Mouse (Mus musculus) megakaryocyte, embryonic 14.5 days (primary cell): ENCODE measurements around the gene Ankrd10. TPM values are rescaled to one million over a fixed set of nuclear protein-coding genes. Genes with fewer than 3 reads are reported as not detected.
"Not testable (repeated sequence)": the region's sequence is repeated elsewhere in the genome, so short reads cannot be mapped to it uniquely, and the experiment has no call there.

Experiments used
- H3K27me3 ChIP-seq: replicated peaks from 2 replicates; pipeline ENCODE3; 2012; ENCODE audit warnings: inconsistent platforms
- H3K36me3 ChIP-seq: replicated peaks from 2 replicates; pipeline ENCODE3; 2012; ENCODE audit warnings: low read length, inconsistent platforms, mixed read lengths
- H3K4me1 ChIP-seq: 2 replicates; pipeline ENCODE4 v1.6.1; 2012; ENCODE audit warnings: inconsistent platforms
- H3K4me3 ChIP-seq: replicated peaks from 2 replicates; pipeline ENCODE3; 2012; ENCODE audit warnings: moderate library complexity, mild to moderate bottlenecking, inconsistent platforms
- H3K9me3 ChIP-seq: 2 replicates; pipeline ENCODE4 v1.6.1; 2012; ENCODE audit warnings: inconsistent platforms
- FLI1 ChIP-seq: IDR thresholded peaks from 2 replicates; pipeline ENCODE4 v1.6.1; 2012; ENCODE audit warnings: low read length, inconsistent platforms, mixed read lengths
- GATA1 ChIP-seq: IDR thresholded peaks from 3 replicates; pipeline ENCODE4 v1.6.1; 2012; ENCODE audit warnings: mixed read lengths, low read length, inconsistent platforms, borderline replicate concordance
- polyA plus RNA-seq: library from polyadenylated mRNA; stranded (reverse); fragments of >175 nt; gene quantifications from 2 replicates; pipeline ENCODE4 v1.2.3, GENCODE M21; 2012; ENCODE audit warnings: low replicate concordance; ENCODE audit not compliant: insufficient read depth

The Ankrd10 gene
- polyA plus RNA-seq, result 12.2 and 13.2 TPM in 2 replicates

DNA sequence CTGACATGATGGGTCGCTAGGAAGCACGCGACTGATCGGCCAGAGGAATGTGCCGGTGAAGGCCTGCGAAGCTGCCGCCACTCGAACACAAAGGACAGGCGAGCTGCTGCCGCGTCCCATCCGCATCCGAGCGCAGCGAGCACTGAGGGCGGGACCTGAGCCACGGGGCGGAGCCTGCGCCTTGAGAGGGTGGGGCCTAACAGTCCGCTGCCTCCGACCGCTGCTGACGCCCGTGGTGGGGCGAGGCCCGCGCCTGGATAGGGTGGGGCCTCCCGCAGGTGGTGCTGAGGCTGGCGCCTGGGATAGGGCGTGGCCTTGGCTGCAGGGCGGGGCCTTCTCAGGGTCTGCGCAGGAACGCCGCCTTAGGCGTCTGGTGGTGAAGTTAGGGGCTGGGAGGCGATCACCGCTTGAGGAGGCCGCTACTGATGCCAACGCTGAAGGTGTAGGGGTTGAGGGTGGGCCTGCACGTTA lies at the start of gene Ankrd10:
Gene Ankrd10 (minus strand): TSS at position 147 of the 471 bp plus-strand sequence.
- Histone ChIP-seq H3K9me3 (no peaks in the 10 kb centered on the region), H3K36me3 (peaks cover 26% of the 10 kb centered on the region), H3K4me3 (peak within 1 kb of the TSS; percentile 99), H3K4me1 (peaks cover 39% of the 10 kb centered on the region), H3K27me3 (no peaks in the 10 kb centered on the region)
- TF ChIP-seq FLI1, result no peak

DNA sequence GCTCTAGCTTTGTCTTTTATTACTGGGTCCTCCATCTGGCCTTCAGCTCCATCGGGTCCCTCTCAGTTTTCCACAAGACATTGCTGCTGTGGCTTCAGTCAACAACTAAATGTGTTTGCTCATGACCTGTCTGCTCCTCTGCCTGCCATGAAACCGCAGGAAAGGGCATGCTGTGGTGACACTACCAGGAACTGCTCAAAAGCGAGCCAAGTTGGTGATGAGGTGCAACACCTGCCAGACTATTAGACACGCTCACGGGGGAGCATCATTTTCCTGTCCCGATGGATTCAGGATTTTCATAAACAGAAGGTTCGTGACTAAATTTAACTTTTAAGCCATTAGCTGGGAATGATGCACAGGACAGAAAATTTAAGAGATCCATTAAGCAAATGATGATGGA lies 49.0 kb upstream of the Ankrd10 start:
- Histone ChIP-seq H3K4me3 (no peak overlapping the region), H3K9me3 (peaks cover 44% of the 10 kb centered on the region), H3K36me3 (no peaks in the 10 kb centered on the region), H3K4me1 (peaks cover 12% of the 10 kb centered on the region), H3K27me3 (peaks cover 28% of the 10 kb centered on the region)
- TF ChIP-seq GATA1, result no peak
- TF ChIP-seq FLI1, result no peak

DNA sequence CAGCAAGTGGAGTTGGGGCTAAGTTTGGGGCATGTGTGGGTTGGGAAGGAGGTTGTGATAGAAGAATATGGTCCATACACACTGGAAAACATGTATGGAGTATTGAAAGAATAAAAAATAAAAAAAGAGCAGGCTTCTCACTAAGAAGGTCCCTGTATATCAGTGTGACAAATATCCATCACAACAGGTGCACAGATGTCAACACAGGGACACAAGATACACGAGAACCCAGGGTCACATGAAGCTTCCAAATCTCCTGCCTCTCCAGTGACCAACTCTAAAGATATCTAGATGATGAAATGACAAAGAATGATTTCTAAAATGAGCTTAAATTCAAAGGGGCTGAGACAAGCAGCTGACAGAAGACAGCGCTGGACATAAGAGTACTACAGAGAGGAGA lies 32.8 kb upstream of the Ankrd10 start:
- Histone ChIP-seq H3K9me3 (no peaks in the 10 kb centered on the region), H3K4me1 (peaks cover 5% of the 10 kb centered on the region), H3K27me3 (peaks cover 32% of the 10 kb centered on the region), H3K36me3 (no peaks in the 10 kb centered on the region), H3K4me3 (no peak overlapping the region)
- TF ChIP-seq GATA1, result no peak
- TF ChIP-seq FLI1, result no peak

DNA sequence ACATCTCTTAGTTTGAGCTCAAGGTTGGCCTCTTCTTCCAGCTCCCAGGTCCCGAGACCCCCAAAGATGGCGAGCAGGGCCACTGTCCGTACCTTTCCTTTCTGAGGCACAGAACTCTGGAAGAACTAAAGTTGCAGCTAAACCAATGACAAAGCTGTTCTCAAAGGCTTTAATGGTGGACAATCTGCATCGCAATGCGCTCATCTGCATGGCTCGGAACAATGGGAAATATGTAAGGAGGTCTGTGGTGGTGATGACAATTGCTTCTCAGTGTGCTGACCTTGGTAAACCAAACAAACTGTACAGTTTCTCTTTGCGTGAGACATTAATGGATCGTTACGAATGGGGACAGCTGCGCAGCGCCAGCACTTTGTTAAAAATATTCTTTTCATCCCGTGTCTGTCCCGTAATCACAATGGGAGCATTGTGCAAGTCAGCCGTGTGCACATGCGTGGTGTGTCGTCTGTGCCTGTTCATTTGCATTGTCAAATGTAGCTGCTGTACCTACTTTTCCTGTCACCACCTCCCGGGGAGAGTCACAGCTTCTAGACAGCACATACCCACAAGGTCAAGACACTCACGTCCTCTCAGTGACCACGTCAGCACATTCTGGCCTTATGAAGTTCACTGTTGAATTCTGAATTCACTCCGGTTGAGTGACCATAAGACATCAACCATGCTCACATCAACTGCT lies 30.6 kb upstream of the Ankrd10 start:
- not testable (repeated sequence) for H3K4me1 ChIP-seq, H3K9me3 ChIP-seq, H3K4me3 ChIP-seq, H3K36me3 ChIP-seq
- peaks cover 35% of the 10 kb centered on the region for H3K27me3 ChIP-seq

DNA sequence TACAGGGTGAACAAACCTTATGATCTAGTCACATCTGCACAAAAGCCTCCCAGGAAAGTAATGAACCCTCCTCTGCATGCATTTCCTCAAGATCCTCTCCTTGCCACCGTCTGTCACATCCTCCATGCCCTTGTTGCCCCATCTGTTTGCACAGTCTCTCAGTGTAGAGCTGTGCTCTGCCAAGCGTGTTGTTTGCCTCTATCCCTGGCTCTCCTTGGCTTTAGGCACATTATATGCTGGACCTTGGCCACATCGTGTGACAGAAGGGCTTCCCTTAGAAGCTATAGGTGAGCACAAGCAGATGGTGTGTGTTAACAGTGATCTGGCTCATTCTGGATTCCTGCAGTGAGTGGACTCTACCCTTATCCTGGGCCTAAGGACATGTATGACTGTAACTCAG lies 26.4 kb upstream of the Ankrd10 start:
- no peak overlapping the region for H3K4me3 ChIP-seq
- H3K4me1 ChIP-seq, result peaks cover 15% of the 10 kb centered on the region
- no peak for TF ChIP-seq FLI1
- TF ChIP-seq GATA1, result no peak
- H3K27me3 ChIP-seq, result peaks cover 50% of the 10 kb centered on the region
- H3K9me3 ChIP-seq, result peaks cover 16% of the 10 kb centered on the region
- H3K36me3 ChIP-seq, result no peaks in the 10 kb centered on the region

- H3K9me3 ChIP-seq, result no peaks in the 10 kb centered on the region
- no peaks in the 10 kb centered on the region for H3K36me3 ChIP-seq
- TF ChIP-seq GATA1, result no peak
- TF ChIP-seq FLI1, result no peak
- H3K4me1 ChIP-seq, result peaks cover 28% of the 10 kb centered on the region
- H3K4me3 ChIP-seq, result no peak overlapping the region
- H3K27me3 ChIP-seq, result no peaks in the 10 kb centered on the region
These were observed 14.5 kb upstream of the Ankrd10 start for GRCm38 (mm10) chr8:11650021-11650420.

GRCm38 (mm10) chr8:11643123-11643522 lies 7.6 kb upstream of the Ankrd10 start:
- Histone ChIP-seq H3K9me3 (no peaks in the 10 kb centered on the region), H3K4me3 (no peak overlapping the region), H3K4me1 (peaks cover 23% of the 10 kb centered on the region), H3K27me3 (no peaks in the 10 kb centered on the region), H3K36me3 (peaks cover 14% of the 10 kb centered on the region)
- TF ChIP-seq GATA1, result no peak

- peaks cover 14% of the 10 kb centered on the region for H3K36me3 ChIP-seq
- peaks cover 15% of the 10 kb centered on the region for H3K4me1 ChIP-seq
- H3K9me3 ChIP-seq, result no peaks in the 10 kb centered on the region
- TF ChIP-seq FLI1, result no peak
- no peak for TF ChIP-seq GATA1
- no peaks in the 10 kb centered on the region for H3K27me3 ChIP-seq
- H3K4me3 ChIP-seq, result no peak overlapping the region
These were observed 5.0 kb upstream of the Ankrd10 start for GRCm38 (mm10) chr8:11640606-11641005.

GRCm38 (mm10) chr8:11637531-11637930 lies 2.0 kb upstream of the Ankrd10 start:
- peaks cover 24% of the 10 kb centered on the region for H3K4me1 ChIP-seq
- H3K9me3 ChIP-seq, result no peaks in the 10 kb centered on the region
- no peak for TF ChIP-seq GATA1
- no peak for TF ChIP-seq FLI1
- H3K4me3 ChIP-seq, result no peak overlapping the region
- peaks cover 15% of the 10 kb centered on the region for H3K36me3 ChIP-seq
- no peaks in the 10 kb centered on the region for H3K27me3 ChIP-seq

DNA sequence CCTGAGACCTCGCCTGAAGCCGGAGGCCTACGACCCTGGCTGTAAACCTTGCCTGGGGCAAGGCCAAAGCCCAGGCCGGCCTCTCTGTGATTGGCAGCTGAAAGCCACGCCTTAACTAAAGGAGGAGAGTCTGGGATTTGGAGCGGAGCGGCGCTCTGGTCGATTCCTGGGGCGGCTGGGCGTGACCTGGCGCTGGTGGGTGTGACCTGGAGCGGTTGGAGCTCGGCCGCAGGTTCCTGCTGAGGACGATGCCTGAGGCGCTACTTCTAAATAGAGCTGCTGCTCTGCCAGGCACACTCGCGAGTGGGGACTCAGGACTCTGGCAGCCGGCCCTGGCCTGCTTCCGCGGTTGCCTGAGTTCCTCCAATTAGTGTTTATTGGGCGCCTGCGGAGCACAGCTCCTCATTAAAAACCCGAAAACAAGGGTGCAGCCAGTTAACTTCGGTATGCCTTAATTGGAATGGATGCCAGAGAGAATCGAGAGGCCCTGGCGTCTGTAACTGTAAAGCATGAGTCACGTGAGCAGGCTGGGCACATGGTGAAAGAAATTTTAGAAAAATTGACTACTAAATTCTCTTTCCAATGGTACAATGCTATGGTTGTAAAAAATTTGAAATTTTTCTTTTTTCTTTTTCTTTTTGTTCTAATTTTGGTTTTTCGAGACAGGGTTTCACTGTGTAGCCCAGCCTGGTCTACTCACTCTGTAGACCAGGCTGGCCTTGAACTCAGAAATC lies 934 bp upstream of the Ankrd10 start:
- no peaks in the 10 kb centered on the region for H3K9me3 ChIP-seq
- TF ChIP-seq FLI1 (no peak), GATA1 (no peak)
- peaks cover 32% of the 10 kb centered on the region for H3K4me1 ChIP-seq
- peak overlapping the region; percentile 99 for H3K4me3 ChIP-seq
- H3K36me3 ChIP-seq, result peaks cover 22% of the 10 kb centered on the region
- no peaks in the 10 kb centered on the region for H3K27me3 ChIP-seq
